Mouse (Mus musculus): ENCODE results near the gene Zar1l. TPM values are rescaled to one million over a fixed set of nuclear protein-coding genes. Genes with fewer than 3 reads are reported as not detected.
A peak's percentile ranks its signal among the peaks of the same experiment; 100 is the strongest.

Gene Zar1l
- polyA plus RNA-seq, 1 experiment from 2014 or later, result not detected

- in situ Hi-C loops (cut with MboI; ENCODE audit: low pct_unique_long_range_greater_than_20kb), result no loop called here
- ChIA-PET CTCF (interaction anchor here (1.0 to 1.5 kb wide), 2 partner anchors 48 to 50 kb away, joined by 3 to 5 read pairs; no protein-coding TSS in a partner anchor), POLR2A (no interaction called here)
- no peak for TF ChIP-seq CTCF (IDR thresholded peaks at IDR 0.05)
- no peak for ATAC-seq
- peaks cover 5% of the 10 kb centered on the region for H3K27me3 ChIP-seq
- DNase-seq (ENCODE audit: low read depth, low spot score), result no peak
These were observed 27.7 kb downstream of the Zar1l start for GRCm38 (mm10) chr5:150490285-150490684.

- ATAC-seq (no peak), DNase-seq (ENCODE audit: low read depth, low spot score) (no peak)
- TF ChIP-seq CTCF (IDR thresholded peaks at IDR 0.05), result peak; percentile 56
- in situ Hi-C loops (cut with MboI; ENCODE audit: low pct_unique_long_range_greater_than_20kb), result no loop called here
- POLR2A ChIA-PET, result interaction anchor here (0.6 kb wide), 2 partner anchors 44 to 287 kb away, joined by 3 read pairs; no protein-coding TSS in a partner anchor
- peaks cover 5% of the 10 kb centered on the region for H3K27me3 ChIP-seq
- CTCF ChIA-PET, result interaction anchor here (0.8 to 3.9 kb wide), 3 partner anchors 16 to 43 kb away, joined by 4 to 17 read pairs (median 5); no protein-coding TSS in a partner anchor
These were observed 32.8 kb downstream of the Zar1l start for GRCm38 (mm10) chr5:150485198-150485597.

- no peak for ATAC-seq
- no peak for TF ChIP-seq CTCF (IDR thresholded peaks at IDR 0.05)
- no peaks in the 10 kb centered on the region for H3K27me3 ChIP-seq
- CTCF ChIA-PET, result interaction anchor here (1.0 to 1.4 kb wide), 2 partner anchors 14 to 16 kb away, joined by 3 read pairs; no protein-coding TSS in a partner anchor
- POLR2A ChIA-PET, result no interaction called here
- DNase-seq (ENCODE audit: low read depth, low spot score), result no peak
- in situ Hi-C loops (cut with MboI; ENCODE audit: low pct_unique_long_range_greater_than_20kb), result no loop called here
These were observed 39.4 kb downstream of the Zar1l start for GRCm38 (mm10) chr5:150478612-150479011.

- no peak for DNase-seq (ENCODE audit: low read depth, low spot score)
- TF ChIP-seq CTCF (IDR thresholded peaks at IDR 0.05), result no peak
- POLR2A ChIA-PET, result no interaction called here
- in situ Hi-C loops (cut with MboI; ENCODE audit: low pct_unique_long_range_greater_than_20kb), result no loop called here
- CTCF ChIA-PET, result interaction anchor here (1.2 to 1.4 kb wide), 2 partner anchors 10 to 12 kb away, joined by 3 to 4 read pairs; no protein-coding TSS in a partner anchor
- no peaks in the 10 kb centered on the region for H3K27me3 ChIP-seq
- ATAC-seq, result no peak
These were observed 40.6 kb downstream of the Zar1l start for GRCm38 (mm10) chr5:150477364-150477763.

- no peaks in the 10 kb centered on the region for H3K27me3 ChIP-seq
- POLR2A ChIA-PET, result no interaction called here
- no peak for TF ChIP-seq CTCF (IDR thresholded peaks at IDR 0.05)
- in situ Hi-C loops (cut with MboI; ENCODE audit: low pct_unique_long_range_greater_than_20kb), result no loop called here
- ATAC-seq (no peak), DNase-seq (ENCODE audit: low read depth, low spot score) (no peak)
- CTCF ChIA-PET, result interaction anchor here (1.3 to 1.8 kb wide), 2 partner anchors 9 to 17 kb away, joined by 4 to 5 read pairs; no protein-coding TSS in a partner anchor
These were observed 49.5 kb downstream of the Zar1l start for GRCm38 (mm10) chr5:150468431-150468830.

- in situ Hi-C loops (cut with MboI; ENCODE audit: low pct_unique_long_range_greater_than_20kb), result no loop called here
- POLR2A ChIA-PET, result interaction anchor here (0.6 kb wide), 1 partner anchor 14 kb away, joined by 3 read pairs; no protein-coding TSS in a partner anchor
- CTCF ChIA-PET, result interaction anchor here (1.6 kb wide), 1 partner anchor 24 kb away, joined by 4 read pairs; no protein-coding TSS in a partner anchor
- DNase-seq (ENCODE audit: low read depth, low spot score), result peak; percentile 71
- H3K27me3 ChIP-seq, result no peaks in the 10 kb centered on the region
- ATAC-seq, result peak; percentile 79
- TF ChIP-seq CTCF (IDR thresholded peaks at IDR 0.05), result no peak
These were observed 51.8 kb downstream of the Zar1l start for GRCm38 (mm10) chr5:150466132-150466531.

- TF ChIP-seq CTCF (IDR thresholded peaks at IDR 0.05), result no peak
- ChIA-PET CTCF (interaction anchor here (0.8 to 1.0 kb wide), 3 partner anchors 10 to 13 kb away, joined by 3 read pairs; no protein-coding TSS in a partner anchor), POLR2A (no interaction called here)
- ATAC-seq (no peak), DNase-seq (ENCODE audit: low read depth, low spot score) (no peak)
- in situ Hi-C loops (cut with MboI; ENCODE audit: low pct_unique_long_range_greater_than_20kb), result no loop called here
- no peaks in the 10 kb centered on the region for H3K27me3 ChIP-seq
These were observed 52.7 kb downstream of the Zar1l start for GRCm38 (mm10) chr5:150465218-150465617.

GRCm38 (mm10) chr5:150464721-150465120 is 53.2 kb downstream of the Zar1l start:
- no peak for DNase-seq (ENCODE audit: low read depth, low spot score)
- CTCF ChIA-PET, result interaction anchor here (0.8 to 1.0 kb wide), 3 partner anchors 9 to 13 kb away, joined by 3 read pairs; no protein-coding TSS in a partner anchor
- no peaks in the 10 kb centered on the region for H3K27me3 ChIP-seq
- no peak for TF ChIP-seq CTCF (IDR thresholded peaks at IDR 0.05)
- no peak for ATAC-seq
- POLR2A ChIA-PET, result no interaction called here
- in situ Hi-C loops (cut with MboI; ENCODE audit: low pct_unique_long_range_greater_than_20kb), result no loop called here

- H3K27me3 ChIP-seq, result no peaks in the 10 kb centered on the region
- peak; percentile 36 for TF ChIP-seq CTCF (IDR thresholded peaks at IDR 0.05)
- ChIA-PET POLR2A (no interaction called here), CTCF (interaction anchor here (0.6 kb wide), 1 partner anchor 23 kb away, joined by 3 read pairs; no protein-coding TSS in a partner anchor)
- DNase-seq (ENCODE audit: low read depth, low spot score) (no peak), ATAC-seq (no peak)
- in situ Hi-C loops (cut with MboI; ENCODE audit: low pct_unique_long_range_greater_than_20kb), result no loop called here
These were observed 58.2 kb downstream of the Zar1l start for GRCm38 (mm10) chr5:150459801-150460200.

GRCm38 (mm10) chr5:150457904-150458739 is 59.8 kb downstream of the Zar1l start:
- in situ Hi-C loops (cut with MboI; ENCODE audit: low pct_unique_long_range_greater_than_20kb), result no loop called here
- peak; percentile 73 for ATAC-seq
- ChIA-PET POLR2A (no interaction called here), CTCF (no interaction called here)
- H3K27me3 ChIP-seq, result no peaks in the 10 kb centered on the region
- no peak for TF ChIP-seq CTCF (IDR thresholded peaks at IDR 0.05)
- DNase-seq (ENCODE audit: low read depth, low spot score), result no peak
